Mouse (Mus musculus) C2C12 (cell line): Measurements from ENCODE around the gene Itgb6. TPM values are rescaled to one million over a fixed set of nuclear protein-coding genes. Genes with fewer than 3 reads are reported as not detected.

Experiments
- H3K27me3 ChIP-seq: one replicate; pipeline ENCODE4 v1.6.1; 2011; ENCODE audit not compliant: control insufficient read depth, insufficient read depth, insufficient read length
- H3K36me3 ChIP-seq: one replicate; pipeline ENCODE4 v1.6.1; 2011; ENCODE audit not compliant: control insufficient read depth, insufficient read depth
- H3K4me3 ChIP-seq: one replicate; pipeline ENCODE4 v1.5.1; 2011; ENCODE audit warnings: mild to moderate bottlenecking, control low read depth; ENCODE audit not compliant: poor library complexity, insufficient read depth, severe bottlenecking
- H3K79me2 ChIP-seq: one replicate; pipeline ENCODE4 v1.6.1; 2011; ENCODE audit not compliant: control insufficient read depth, insufficient read depth
- H3K79me3 ChIP-seq: one replicate; pipeline ENCODE4 v1.6.1; 2011; ENCODE audit warnings: low read depth, control low read depth
- H3ac ChIP-seq: one replicate; pipeline ENCODE3; 2011; ENCODE audit warnings: low read depth; ENCODE audit not compliant: control insufficient read depth, insufficient read length
- CEBPB ChIP-seq: IDR thresholded peaks from one replicate; pipeline ENCODE4 v1.6.1; 2011; ENCODE audit warnings: low read depth, mild to moderate bottlenecking, control low read depth, moderate library complexity
- CTCF ChIP-seq: IDR thresholded peaks from one replicate; pipeline ENCODE4 v1.5.1; 2011; ENCODE audit not compliant: control insufficient read depth, insufficient read depth, insufficient read length
- FOSL1 ChIP-seq: IDR thresholded peaks from one replicate; pipeline ENCODE4 v1.8.0; 2011; ENCODE audit warnings: mild to moderate bottlenecking, low read length; ENCODE audit not compliant: poor library complexity, insufficient read depth, severe bottlenecking
- MAX ChIP-seq: IDR thresholded peaks from one replicate; pipeline ENCODE4 v1.6.1; 2011; ENCODE audit warnings: mild to moderate bottlenecking, control low read depth
- MYOD1 ChIP-seq: IDR thresholded peaks from one replicate; pipeline ENCODE4 v1.6.1; 2011; ENCODE audit warnings: low read depth; ENCODE audit not compliant: control insufficient read depth, insufficient read length
- MYOG ChIP-seq: IDR thresholded peaks from one replicate; pipeline ENCODE4 v1.6.1; 2011; ENCODE audit not compliant: control insufficient read depth, insufficient read length; ENCODE audit errors: extremely low read depth
- USF1 ChIP-seq: IDR thresholded peaks from one replicate; pipeline ENCODE4 v1.6.1; 2011; ENCODE audit warnings: low read depth, mild to moderate bottlenecking, control low read depth, moderate library complexity
- polyA plus RNA-seq: library from polyadenylated mRNA; unstranded; fragments of >200 nt; fragmentation: generic; extraction: Trizol; gene quantifications from one replicate; pipeline ENCODE4 v1.2.1, GENCODE M21; 2012; ENCODE audit warnings: missing spikeins

Gene Itgb6
- polyA plus RNA-seq, 1 experiment = 0.30 TPM

DNA sequence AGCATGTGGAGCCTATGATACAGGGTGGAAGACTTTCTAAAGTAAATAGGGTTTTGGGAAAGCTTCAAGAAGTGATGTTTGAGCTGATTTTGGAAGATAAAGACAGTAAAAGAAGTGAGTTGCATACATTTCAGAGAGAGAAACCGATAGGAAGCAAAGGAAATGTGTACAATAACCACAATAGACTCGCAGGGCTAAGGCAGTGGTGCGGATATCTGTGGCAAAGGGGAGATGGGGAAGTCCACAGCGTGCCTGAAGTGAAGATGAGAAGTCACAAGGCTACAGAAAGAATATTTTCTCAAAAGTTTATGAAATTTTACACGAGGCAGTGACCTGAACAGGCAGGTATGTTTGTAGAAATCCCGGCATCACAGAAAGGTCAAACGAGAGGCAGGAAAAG, 100.3 kb downstream of the Itgb6 start:
- TF ChIP-seq MYOG = no peak
- no peak for TF ChIP-seq MAX
- TF ChIP-seq USF1 = no peak
- no peak for TF ChIP-seq CTCF
- TF ChIP-seq FOSL1 = no peak
- no peak for TF ChIP-seq CEBPB
- no peak for TF ChIP-seq MYOD1

DNA sequence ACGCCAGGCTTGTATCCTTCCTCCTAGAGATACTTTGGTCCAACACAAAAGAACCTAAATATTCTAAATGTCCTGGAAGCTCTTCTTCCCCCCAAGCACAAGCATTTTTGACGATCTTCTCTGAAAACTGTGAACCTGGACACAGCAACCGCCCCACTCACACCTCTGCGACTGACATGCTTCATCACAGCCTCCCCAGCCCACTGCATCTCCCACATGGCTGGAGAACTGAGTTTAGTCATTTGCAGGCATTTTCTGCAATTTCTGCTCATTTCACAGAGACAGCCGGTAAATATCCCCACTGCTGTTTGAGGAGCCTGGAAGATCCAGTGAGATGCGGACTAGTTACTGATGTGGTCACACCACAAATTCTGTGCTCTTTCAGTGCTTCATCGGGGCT, 107.7 kb downstream of the Itgb6 start:
- Histone ChIP-seq H3K36me3 (no peaks in the 10 kb centered on the region), H3ac (no peak overlapping the region), H3K79me3 (no peaks in the 10 kb centered on the region), H3K4me3 (no peak overlapping the region), H3K27me3 (no peaks in the 10 kb centered on the region), H3K79me2 (no peaks in the 10 kb centered on the region)
- TF ChIP-seq USF1 (no peak), MYOG (no peak), MYOD1 (no peak), CTCF (no peak), CEBPB (no peak), FOSL1 (no peak), MAX (no peak)

More for the DNA sequence above, 100.3 kb downstream of the Itgb6 start:
- Histone ChIP-seq H3K36me3 (no peaks in the 10 kb centered on the region), H3K79me2 (no peaks in the 10 kb centered on the region), H3K79me3 (no peaks in the 10 kb centered on the region), H3K27me3 (no peaks in the 10 kb centered on the region), H3K4me3 (no peak overlapping the region), H3ac (no peak overlapping the region)

DNA sequence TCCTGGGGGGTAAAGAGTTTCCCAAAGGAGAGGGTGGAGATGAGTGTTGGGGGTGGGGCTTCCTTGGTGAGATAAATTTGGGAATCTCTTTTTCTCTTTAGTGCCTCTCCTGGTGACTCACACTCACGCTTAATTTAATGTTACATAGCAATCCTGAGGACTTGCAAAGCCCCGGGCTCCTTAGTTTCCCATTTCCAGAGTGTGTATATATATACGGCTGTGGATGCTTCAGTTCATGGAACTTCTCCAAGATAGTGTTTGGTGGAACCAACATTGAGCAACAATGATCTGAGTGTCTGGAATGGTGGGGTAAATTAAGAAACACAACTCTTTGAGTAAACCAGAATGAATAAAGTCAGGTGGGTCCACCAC, 108.6 kb downstream of the Itgb6 start:
- no peak overlapping the region for H3K4me3 ChIP-seq
- H3K79me3 ChIP-seq = no peaks in the 10 kb centered on the region
- H3K36me3 ChIP-seq = no peaks in the 10 kb centered on the region
- no peaks in the 10 kb centered on the region for H3K27me3 ChIP-seq
- H3ac ChIP-seq = no peak overlapping the region
- TF ChIP-seq FOSL1 (no peak), CEBPB (no peak)
- H3K79me2 ChIP-seq = no peaks in the 10 kb centered on the region

DNA sequence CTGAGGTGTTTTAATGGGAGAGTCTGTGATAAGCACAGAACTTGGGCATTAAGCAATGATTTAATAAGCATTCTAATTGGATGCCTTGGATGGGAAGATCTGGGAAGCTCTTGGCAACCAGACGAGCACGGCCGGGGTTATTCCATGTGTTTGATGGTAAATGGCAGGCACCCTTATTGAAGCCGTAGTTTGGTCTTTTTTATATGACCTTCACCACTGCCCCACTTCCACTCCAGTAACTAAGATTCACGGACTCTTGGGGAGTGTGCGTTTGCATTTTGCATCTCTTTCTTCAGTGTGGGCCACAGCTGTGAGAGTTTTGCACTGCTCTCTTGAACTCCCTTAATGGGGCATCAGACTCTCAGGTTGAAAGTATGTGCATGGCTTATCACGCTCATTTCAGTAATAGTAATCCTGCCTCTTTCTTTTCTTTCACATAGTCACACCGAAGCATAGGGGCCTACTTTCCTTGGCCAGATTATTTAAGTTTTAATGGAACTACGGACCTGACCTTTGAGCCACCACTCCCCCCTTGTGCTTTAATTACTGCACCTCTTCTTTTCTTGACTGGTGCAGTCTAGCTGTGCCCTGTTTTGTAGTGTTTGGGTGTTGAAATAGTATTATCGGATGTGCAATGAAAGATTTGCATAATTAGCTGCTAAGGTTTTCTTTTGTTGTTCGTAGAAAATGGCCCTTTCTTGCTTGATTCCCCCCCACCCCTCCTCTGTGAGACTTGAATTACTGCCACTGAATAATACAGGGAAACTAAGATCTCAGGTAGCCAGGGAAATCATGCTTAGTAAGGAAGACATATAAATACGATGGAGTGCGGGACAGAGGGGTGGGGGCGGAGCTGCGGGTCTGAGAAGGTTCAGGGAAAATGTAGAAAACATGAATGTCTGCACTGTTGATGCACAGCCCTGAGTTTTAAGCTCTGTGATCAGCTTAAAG, 109.3 kb downstream of the Itgb6 start:
- Histone ChIP-seq H3ac (no peak overlapping the region), H3K79me2 (no peaks in the 10 kb centered on the region), H3K79me3 (no peaks in the 10 kb centered on the region), H3K27me3 (no peaks in the 10 kb centered on the region), H3K4me3 (no peak overlapping the region), H3K36me3 (no peaks in the 10 kb centered on the region)
- no peak for TF ChIP-seq CEBPB
- no peak for TF ChIP-seq MYOG
- TF ChIP-seq CTCF = no peak
- no peak for TF ChIP-seq MYOD1
- TF ChIP-seq USF1 = no peak
- TF ChIP-seq FOSL1 = no peak

DNA sequence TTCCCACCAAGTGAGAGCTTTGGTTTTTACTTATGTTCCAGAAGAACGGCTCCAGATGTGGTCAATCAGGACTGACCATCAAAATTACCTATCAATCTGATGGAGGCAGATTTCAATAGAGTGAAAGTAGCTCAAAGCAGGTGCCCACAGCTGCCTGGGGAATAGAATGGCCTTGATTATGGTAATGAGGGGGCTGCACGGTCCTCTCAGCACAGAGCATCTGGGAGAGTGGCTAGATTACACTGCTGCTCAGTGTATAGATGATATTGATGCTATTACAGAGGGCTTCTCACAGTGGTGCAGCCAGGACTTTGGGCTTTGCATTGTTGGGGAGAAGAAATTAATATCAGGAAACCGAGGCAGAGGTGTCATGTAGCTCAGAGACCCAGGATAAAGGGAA, 110.8 kb downstream of the Itgb6 start:
- Histone ChIP-seq H3K79me2 (no peaks in the 10 kb centered on the region), H3K79me3 (no peaks in the 10 kb centered on the region), H3K4me3 (no peak overlapping the region), H3ac (no peak overlapping the region), H3K27me3 (no peaks in the 10 kb centered on the region), H3K36me3 (no peaks in the 10 kb centered on the region)
- no peak for TF ChIP-seq FOSL1
- no peak for TF ChIP-seq MYOD1
- TF ChIP-seq USF1 = no peak
- TF ChIP-seq CEBPB = no peak
- no peak for TF ChIP-seq MYOG
- TF ChIP-seq MAX = no peak
- no peak for TF ChIP-seq CTCF
